Mouse (Mus musculus): ENCODE measurements around the gene Ccser2.

DNA sequence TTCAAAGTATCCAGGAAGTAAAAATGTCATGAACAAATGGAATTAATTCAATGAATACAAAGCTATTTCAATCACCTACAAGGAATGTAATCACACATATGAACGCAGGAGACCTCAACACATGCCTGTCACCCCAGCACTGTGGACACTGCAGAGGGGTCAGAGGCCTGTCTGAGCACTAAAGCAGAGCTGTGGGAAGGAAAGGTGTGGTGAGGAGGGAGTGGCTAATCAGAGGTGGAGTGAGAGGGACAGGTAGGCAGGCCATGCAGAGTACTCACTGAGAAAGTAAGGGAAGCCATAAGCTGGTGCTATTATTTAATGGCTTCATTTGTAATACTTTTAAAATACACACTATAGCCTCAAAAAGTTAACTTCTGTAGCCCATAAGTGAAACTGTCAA, 64.4 kb downstream of the Ccser2 start:
- no peak for TF ChIP-seq POLR2A (IDR thresholded peaks at IDR 0.05; ENCODE audit: borderline replicate concordance, low read depth, low read length)
- TF ChIP-seq CTCF (IDR thresholded peaks at IDR 0.05; ENCODE audit: low read depth, low read length) = no peak
